Mouse (Mus musculus) midbrain, embryonic 13.5 days (tissue): ENCODE measurements around the gene Inafm2. TPM values are rescaled to one million over a fixed set of nuclear protein-coding genes. Genes with fewer than 3 reads are reported as not detected.

Experiments
- ATAC-seq: fragments of 200-750 bp; cut with Nextera tagmentation; 2 replicates; pipeline ENCODE4 v1.8.0; 2017; ENCODE audit warnings: mild to moderate bottlenecking, moderate TSS enrichment, moderate library complexity
- H3K27ac ChIP-seq: fragments of 300-500 bp; sonication (generic); 2 replicates; pipeline ENCODE4 v1.5.1; 2015; ENCODE audit warnings: inconsistent platforms, mild to moderate bottlenecking, moderate library complexity
- H3K27me3 ChIP-seq: fragments of 300-500 bp; sonication (generic); 2 replicates; pipeline ENCODE4 v1.6.1; 2015; ENCODE audit warnings: mild to moderate bottlenecking, inconsistent platforms
- H3K36me3 ChIP-seq: fragments of 300-500 bp; sonication (generic); 2 replicates; pipeline ENCODE4 v1.6.1; 2015; ENCODE audit warnings: mild to moderate bottlenecking, inconsistent platforms
- H3K4me1 ChIP-seq: fragments of 300-500 bp; sonication (generic); replicated peaks from 2 replicates; pipeline ENCODE4 v1.6.1; 2015; ENCODE audit warnings: inconsistent platforms
- H3K4me2 ChIP-seq: fragments of 300-500 bp; sonication (generic); replicated peaks from 2 replicates; pipeline ENCODE4 v1.6.1; 2015; ENCODE audit warnings: moderate library complexity, mild to moderate bottlenecking, inconsistent platforms
- H3K4me3 ChIP-seq: fragments of 300-500 bp; sonication (generic); replicated peaks from 2 replicates; pipeline ENCODE4 v1.5.1; 2015; ENCODE audit warnings: mild to moderate bottlenecking, inconsistent platforms
- H3K9ac ChIP-seq: fragments of 300-500 bp; sonication (generic); replicated peaks from 2 replicates; pipeline ENCODE4 v1.6.1; 2015; ENCODE audit warnings: mild to moderate bottlenecking, inconsistent platforms
- H3K9me3 ChIP-seq: fragments of 300-500 bp; sonication (generic); 2 replicates; pipeline ENCODE4 v1.6.1; 2016; ENCODE audit warnings: mild to moderate bottlenecking, inconsistent platforms
- WGBS: fragments of 180-500 bp; shearing (Covaris S2); methylation state at CpG from one replicate; pipeline ENCODE4 v1.1.7; 2015; 5-methylcytosine and 5-hydroxymethylcytosine counted together
- polyA plus RNA-seq: library from polyadenylated mRNA; unstranded; fragments of >200 nt; fragmentation: Nextera tagmentation; extraction: Ambion mirVana; gene quantifications from 2 replicates; pipeline ENCODE4 v1.2.1, GENCODE M21; 2015

Inafm2 gene
- polyA plus RNA-seq, 1 experiment from 2014 or later: 24.6 TPM

DNA sequence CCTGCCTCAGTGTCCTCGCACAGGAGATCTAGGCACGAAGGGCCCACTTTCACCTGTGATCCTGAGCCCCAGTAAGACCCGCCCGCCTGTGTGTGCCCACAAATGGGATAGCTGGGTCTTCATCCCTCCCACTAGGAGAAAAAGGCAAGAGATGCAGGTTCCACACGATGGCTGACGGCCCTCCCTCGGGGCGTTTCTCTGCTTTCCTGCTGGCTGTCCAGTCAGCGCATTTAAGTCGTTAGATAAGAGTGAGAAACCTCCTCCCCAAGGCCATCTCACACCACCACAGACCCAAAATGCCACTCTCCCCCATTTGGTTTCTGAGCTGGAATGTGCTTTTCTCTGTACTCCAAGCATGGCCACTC lies 17.2 kb downstream of the Inafm2 start:
- peak overlapping the region; percentile 17 for H3K4me3 ChIP-seq
- H3K4me2 ChIP-seq: peak overlapping the region; percentile 48

DNA sequence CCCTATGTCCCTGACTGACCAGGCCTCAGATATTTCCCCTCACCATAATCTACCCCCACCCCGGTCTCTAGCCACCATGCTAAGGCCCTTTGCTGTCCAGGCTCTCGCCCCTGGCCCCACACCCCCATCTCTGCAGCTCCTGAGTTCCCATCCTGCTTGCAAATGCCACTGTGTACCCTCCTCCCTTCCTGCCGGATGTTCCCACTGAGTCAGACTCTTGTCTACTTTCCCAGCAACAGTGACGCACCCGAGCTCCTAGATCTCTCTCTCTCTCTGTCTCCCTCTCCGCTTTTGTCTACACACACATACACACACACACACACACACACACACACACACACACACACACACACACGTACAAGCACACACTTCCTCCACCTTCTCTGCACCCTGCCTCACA lies 17.9 kb downstream of the Inafm2 start:
- Histone ChIP-seq H3K9ac (no peak overlapping the region), H3K36me3 (no peaks in the 10 kb centered on the region), H3K9me3 (no peaks in the 10 kb centered on the region), H3K27ac (peak overlapping the region; percentile 97; the same call in 1 of the 2 replicates), H3K27me3 (peaks cover 14% of the 10 kb centered on the region; the same call in 1 of the 2 replicates), H3K4me3 (no peak overlapping the region), H3K4me2 (no peak overlapping the region), H3K4me1 (peaks cover 49% of the 10 kb centered on the region)
- ATAC-seq: no peak
- WGBS: 62% methylated on average over 7 of the region's 7 CpGs

More for the DNA sequence above, 17.2 kb downstream of the Inafm2 start:
- no peaks in the 10 kb centered on the region for H3K36me3 ChIP-seq
- H3K27ac ChIP-seq: peak overlapping the region; percentile 97
- H3K9me3 ChIP-seq: no peaks in the 10 kb centered on the region
- ATAC-seq: no peak
- peaks cover 14% of the 10 kb centered on the region; the same call in 1 of the 2 replicates for H3K27me3 ChIP-seq
- H3K9ac ChIP-seq: peak overlapping the region; percentile 65
- peaks cover 49% of the 10 kb centered on the region for H3K4me1 ChIP-seq
- WGBS: 5% methylated on average over 10 of the region's 10 CpGs

DNA sequence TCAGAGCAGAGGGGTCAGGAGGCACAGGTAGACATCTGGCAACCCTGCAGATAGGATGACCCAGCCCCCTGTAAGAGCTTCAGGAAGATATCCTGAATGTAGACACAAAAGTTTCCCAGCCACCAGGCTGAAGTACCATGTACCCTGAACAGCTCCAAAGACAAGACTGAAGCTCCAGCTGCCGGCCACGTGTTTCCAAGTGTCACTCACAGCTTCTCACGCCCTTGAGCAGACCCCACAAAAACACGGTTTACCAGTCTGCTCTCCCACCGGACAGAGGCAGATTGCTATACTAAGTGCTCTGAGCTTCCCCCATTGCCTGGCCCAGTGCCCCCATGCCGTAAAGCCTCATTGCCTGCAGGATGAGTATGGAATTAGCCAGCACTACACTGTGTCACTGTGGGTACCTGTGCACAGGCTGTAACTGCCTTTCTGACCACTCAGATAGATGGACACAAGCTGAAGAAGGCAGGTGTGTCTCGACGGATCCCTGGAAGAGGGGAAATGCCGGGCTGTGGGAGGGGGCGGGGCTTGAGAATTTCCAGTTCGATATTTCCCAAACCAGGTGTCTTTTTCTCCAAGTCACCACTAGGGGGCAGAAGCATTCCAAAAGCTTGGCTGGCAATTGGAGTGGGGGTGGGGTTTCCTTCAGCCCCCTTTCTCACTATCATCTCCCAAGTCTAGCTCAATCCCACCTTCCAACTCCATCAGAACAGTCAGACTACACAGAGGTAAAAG lies 18.7 kb downstream of the Inafm2 start:
- 29% methylated on average over 11 of the region's 11 CpGs for WGBS
- no peak for ATAC-seq
- no peak overlapping the region for H3K9ac ChIP-seq
- H3K4me3 ChIP-seq: no peak overlapping the region
- no peak overlapping the region for H3K4me2 ChIP-seq
- no peak overlapping the region for H3K27ac ChIP-seq
- no peaks in the 10 kb centered on the region for H3K36me3 ChIP-seq
- H3K27me3 ChIP-seq: peaks cover 7% of the 10 kb centered on the region; the same call in 1 of the 2 replicates
- H3K4me1 ChIP-seq: peaks cover 49% of the 10 kb centered on the region
- H3K9me3 ChIP-seq: no peaks in the 10 kb centered on the region

DNA sequence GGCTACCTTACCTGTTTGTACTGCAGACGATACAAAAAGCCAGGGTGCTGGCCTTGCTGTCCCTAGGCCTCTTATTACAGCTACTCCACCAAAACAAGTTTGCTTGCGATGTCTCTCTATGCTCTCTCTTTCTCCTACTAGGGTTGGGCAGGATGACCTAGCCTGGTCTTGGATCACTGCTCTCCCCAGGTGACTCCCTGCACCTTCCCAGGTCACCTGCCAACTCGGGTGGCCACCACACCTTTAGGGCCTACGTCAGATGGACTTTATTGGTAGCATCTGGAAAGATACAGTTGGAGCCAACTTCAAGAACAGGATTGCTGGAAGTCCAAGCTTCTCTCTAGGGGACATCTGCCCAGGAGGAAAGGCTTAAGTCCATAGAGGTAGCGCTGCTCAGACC lies 19.3 kb downstream of the Inafm2 start:
- 80% methylated on average over 5 of the region's 5 CpGs for WGBS
- H3K4me3 ChIP-seq: no peak overlapping the region
- H3K9ac ChIP-seq: no peak overlapping the region
- H3K27ac ChIP-seq: no peak overlapping the region
- H3K36me3 ChIP-seq: no peaks in the 10 kb centered on the region
- H3K27me3 ChIP-seq: 0 out of 2 replicates have a peak, but pooled peaks cover 6% of the 10 kb centered on the region
- H3K9me3 ChIP-seq: no peaks in the 10 kb centered on the region
- ATAC-seq: no peak
- peaks cover 44% of the 10 kb centered on the region for H3K4me1 ChIP-seq
- no peak overlapping the region for H3K4me2 ChIP-seq

DNA sequence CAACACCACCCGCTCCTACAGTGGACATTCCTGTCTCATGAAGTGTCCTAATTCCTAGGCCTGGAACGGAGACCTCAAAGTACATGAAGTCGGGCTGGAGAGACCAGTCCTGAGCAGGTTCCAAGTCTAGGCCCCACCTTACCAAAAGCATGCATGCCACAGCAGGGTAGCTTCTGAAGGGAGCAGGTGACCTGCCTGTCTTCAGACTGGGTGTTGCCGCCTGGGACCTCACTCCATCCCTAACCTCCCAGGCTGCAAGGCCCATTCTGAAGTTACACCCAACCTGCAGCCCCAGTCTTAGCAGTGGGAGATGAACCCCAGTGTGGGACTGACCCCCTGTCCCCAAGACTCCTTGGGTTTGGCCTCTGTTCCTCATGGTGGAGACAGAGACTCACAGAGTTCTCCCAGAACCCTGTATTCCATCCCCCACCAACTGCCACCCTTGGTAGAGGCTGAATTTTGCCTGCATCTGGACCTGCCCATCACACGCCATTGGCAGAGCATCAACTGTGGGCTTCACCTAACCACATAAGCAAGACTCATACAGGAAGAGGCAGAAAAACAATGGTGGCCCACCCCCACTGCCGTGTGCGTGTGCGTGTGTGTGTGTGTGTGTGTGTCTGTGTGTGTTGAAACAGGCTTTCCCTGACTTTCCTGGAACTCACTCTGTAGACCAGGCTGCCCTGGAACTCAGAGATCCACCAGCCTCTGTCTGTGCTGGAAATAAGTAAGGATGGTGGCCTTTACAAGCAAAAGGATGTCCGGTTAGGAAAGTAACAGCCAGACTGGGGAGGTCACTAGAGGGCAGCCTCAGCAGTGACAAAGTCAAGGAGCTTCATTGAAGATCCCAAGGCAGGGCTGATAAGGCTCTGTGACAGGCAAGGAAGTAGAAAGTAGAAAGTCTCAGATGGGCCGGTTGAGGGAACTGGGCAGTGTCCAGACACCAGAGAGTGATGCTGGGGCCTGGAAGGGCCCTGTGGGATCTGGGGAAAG lies 20.8 kb downstream of the Inafm2 start:
- Histone ChIP-seq H3K27ac (no peak overlapping the region), H3K4me2 (no peak overlapping the region), H3K36me3 (no peaks in the 10 kb centered on the region), H3K27me3 (no peaks in the 10 kb centered on the region), H3K4me3 (no peak overlapping the region), H3K9ac (no peak overlapping the region), H3K9me3 (no peaks in the 10 kb centered on the region), H3K4me1 (peaks cover 30% of the 10 kb centered on the region)
- WGBS: 78% methylated on average over 10 of the region's 10 CpGs
- no peak for ATAC-seq

DNA sequence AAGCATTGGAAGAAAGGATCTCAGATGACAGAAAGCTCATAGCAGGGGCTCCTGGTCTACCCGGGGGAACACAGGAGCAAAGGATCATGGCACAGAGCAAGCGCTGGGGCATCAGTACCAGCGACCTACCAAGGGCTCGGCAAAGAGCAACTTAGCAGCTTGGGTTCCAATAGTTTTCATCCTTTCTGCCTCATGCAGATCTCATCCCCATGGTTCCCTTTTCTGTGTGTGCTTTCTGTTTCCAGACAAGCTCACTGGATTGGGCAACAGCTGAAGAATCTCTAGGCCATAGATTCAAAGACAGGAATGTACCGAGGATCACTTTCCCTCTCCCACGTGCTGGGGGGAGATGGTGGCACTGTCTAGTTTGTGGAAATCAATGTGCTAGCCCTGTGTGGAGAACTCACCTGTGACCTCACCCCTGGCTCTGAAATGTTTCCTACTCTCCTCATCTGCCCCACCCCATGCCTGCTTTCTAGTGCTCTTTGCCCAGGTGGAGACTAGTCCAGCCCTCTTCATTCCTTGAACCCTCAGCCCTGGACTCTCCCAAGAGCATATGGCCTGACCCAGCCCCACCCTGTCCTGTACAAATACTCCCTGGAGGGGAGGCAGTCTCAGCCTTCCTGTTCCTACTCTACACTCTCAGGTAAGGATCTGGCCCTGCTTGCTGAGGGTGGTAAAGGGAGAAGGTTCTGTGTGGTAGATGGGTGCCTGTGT lies 26.8 kb downstream of the Inafm2 start, which contains the start of gene Phgr1:
Gene Phgr1 (plus strand): TSS at position 612 of the 717 bp plus-strand sequence.
- Histone ChIP-seq H3K9me3 (no peaks in the 10 kb centered on the region), H3K4me1 (no peaks in the 10 kb centered on the region; the same call in 1 of the 2 replicates), H3K36me3 (no peaks in the 10 kb centered on the region), H3K4me3 (no peak within 1 kb of the TSS), H3K27ac (no peak within 1 kb of the TSS), H3K4me2 (no peak within 1 kb of the TSS), H3K9ac (no peak within 1 kb of the TSS), H3K27me3 (peaks cover 4% of the 10 kb centered on the region; the same call in 1 of the 2 replicates)
- ATAC-seq: no peak
- 83% methylated on average over 6 of the region's 6 CpGs for whole genome bisulfite sequencing

DNA sequence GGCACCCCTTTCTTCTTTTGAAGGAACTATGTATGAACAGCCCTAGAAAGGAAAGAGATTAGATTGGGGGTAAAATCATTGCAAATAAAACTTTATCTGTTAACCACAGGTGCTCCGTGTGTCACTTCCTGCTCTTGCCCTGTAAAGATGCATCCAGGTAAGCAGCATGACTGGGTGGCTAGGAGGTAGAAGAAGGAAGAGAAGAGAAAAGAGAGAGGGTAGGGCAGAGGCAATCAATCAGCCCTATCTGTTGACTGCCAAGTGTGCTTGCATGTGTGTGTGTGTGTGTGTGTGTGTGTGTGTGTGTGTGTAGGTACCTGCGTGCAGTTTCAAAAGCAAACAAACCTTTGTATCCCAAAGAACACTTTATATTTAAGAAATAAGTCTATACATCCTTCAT lies 29.0 kb downstream of the Inafm2 start:
- 88% methylated on average over 2 of the region's 2 CpGs for WGBS
- ATAC-seq: no peak
- H3K4me2 ChIP-seq: no peak overlapping the region
- H3K27me3 ChIP-seq: peaks cover 4% of the 10 kb centered on the region; the same call in 1 of the 2 replicates
- H3K36me3 ChIP-seq: no peaks in the 10 kb centered on the region
- no peaks in the 10 kb centered on the region for H3K9me3 ChIP-seq
- no peak overlapping the region for H3K9ac ChIP-seq
- H3K4me3 ChIP-seq: no peak overlapping the region
- no peak overlapping the region for H3K27ac ChIP-seq
- peaks cover 5% of the 10 kb centered on the region for H3K4me1 ChIP-seq

DNA sequence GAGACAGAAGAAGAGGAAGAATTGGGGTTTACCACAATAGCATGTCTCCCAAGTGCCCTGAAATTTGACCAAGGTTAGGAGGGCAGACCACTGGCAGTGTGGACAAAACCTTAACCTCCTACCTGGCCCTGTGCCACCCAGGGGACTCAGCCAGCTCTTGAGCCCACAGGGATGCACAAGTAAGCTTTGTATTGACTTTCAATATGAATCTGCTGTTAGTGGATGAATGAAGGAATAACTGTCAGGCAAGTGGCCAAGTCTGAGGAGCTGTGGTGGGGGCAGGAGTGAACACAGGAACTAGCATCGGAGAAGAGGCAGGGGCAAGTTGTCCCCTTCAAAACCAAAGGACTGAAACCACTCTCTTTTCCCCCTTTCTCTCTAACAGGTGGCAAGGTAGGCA lies 29.8 kb downstream of the Inafm2 start:
- no peak overlapping the region for H3K4me2 ChIP-seq
- no peak for ATAC-seq
- no peaks in the 10 kb centered on the region for H3K9me3 ChIP-seq
- H3K36me3 ChIP-seq: no peaks in the 10 kb centered on the region
- H3K27me3 ChIP-seq: peaks cover 4% of the 10 kb centered on the region; the same call in 1 of the 2 replicates
- no peak overlapping the region for H3K4me3 ChIP-seq
- no peak overlapping the region for H3K9ac ChIP-seq
- whole genome bisulfite sequencing: 54% methylated on average over 1 of the region's 1 CpGs
- no peak overlapping the region for H3K27ac ChIP-seq
- H3K4me1 ChIP-seq: peaks cover 12% of the 10 kb centered on the region

DNA sequence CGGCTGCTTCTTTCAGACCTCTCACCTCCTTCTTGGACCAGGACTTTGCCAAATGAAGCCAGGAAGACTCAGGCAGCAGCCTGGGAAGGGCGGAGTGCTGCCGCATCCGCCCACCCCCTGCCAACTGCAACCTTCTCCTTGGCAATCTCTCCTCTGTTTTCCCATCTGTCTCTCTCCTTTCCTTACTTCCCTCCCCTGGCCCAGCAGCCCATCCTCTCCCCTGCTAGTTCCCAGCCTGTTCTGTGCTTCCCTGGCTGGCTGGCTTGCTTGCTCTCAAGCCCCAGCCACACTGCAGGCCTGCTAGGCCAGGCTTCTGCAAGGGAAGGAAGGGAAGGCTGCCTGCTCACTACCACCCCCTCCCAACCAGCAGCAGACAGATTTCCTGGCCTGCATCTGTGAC lies 30.3 kb downstream of the Inafm2 start:
- Histone ChIP-seq H3K27ac (no peak overlapping the region), H3K9me3 (no peaks in the 10 kb centered on the region), H3K27me3 (peaks cover 4% of the 10 kb centered on the region; the same call in 1 of the 2 replicates), H3K9ac (0 out of 2 replicates have a peak overlapping the region, but pooled peaks have one; percentile 28), H3K4me1 (peaks cover 16% of the 10 kb centered on the region), H3K4me2 (no peak overlapping the region), H3K36me3 (no peaks in the 10 kb centered on the region), H3K4me3 (no peak overlapping the region)
- ATAC-seq: no peak
- WGBS: 83% methylated on average over 4 of the region's 4 CpGs

DNA sequence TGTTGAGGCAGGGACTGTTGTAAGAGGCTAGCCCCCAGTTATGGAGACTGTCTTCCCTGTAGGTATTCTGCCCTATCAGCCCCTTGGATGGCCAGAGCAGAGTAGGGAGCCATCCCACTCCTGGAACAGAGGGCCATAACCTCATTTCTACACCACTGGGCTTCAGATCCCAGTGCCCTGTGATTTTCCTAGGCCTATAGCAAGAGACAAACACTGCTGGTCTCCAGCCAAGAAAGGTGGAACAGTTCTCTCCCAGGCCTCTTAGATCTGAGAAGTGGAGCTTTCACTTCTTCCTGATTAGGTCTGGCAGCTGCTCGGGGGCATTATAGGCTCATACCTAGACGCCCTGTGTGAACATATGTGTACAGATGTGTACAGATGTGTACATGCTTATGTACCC lies 30.7 kb downstream of the Inafm2 start:
- Histone ChIP-seq H3K4me1 (peaks cover 21% of the 10 kb centered on the region), H3K27ac (no peak overlapping the region), H3K9ac (0 out of 2 replicates have a peak overlapping the region, but pooled peaks have one; percentile 28), H3K4me3 (no peak overlapping the region), H3K36me3 (no peaks in the 10 kb centered on the region), H3K27me3 (peaks cover 4% of the 10 kb centered on the region; the same call in 1 of the 2 replicates), H3K9me3 (no peaks in the 10 kb centered on the region), H3K4me2 (no peak overlapping the region)
- WGBS: 75% methylated on average over 2 of the region's 2 CpGs
- ATAC-seq: no peak

DNA sequence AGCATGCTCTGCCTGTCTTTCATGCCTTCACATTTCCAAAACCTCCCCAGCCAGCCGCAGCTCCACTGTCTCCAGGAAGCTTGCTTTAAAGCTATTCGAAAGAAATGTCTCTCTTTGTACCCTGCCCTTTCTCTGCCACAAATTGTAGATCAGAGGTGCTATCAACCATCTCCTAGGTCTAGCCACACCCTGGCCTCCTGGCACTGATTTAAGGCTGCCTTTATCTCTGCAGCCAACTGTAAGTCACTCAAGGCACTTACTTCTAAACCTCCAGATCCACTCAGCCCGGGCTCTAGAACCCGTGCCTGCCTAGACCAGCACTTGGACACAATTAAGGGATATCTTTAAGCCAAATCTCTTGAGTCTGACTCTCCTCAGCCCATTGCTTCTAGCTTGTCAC lies 32.9 kb downstream of the Inafm2 start:
- H3K9ac ChIP-seq: no peak overlapping the region
- no peaks in the 10 kb centered on the region for H3K27me3 ChIP-seq
- no peak for ATAC-seq
- no peak overlapping the region for H3K4me2 ChIP-seq
- no peak overlapping the region for H3K4me3 ChIP-seq
- WGBS: 82% methylated on average over 4 of the region's 4 CpGs
- no peaks in the 10 kb centered on the region for H3K9me3 ChIP-seq
- H3K4me1 ChIP-seq: peaks cover 26% of the 10 kb centered on the region
- no peak overlapping the region for H3K27ac ChIP-seq
- no peaks in the 10 kb centered on the region for H3K36me3 ChIP-seq
